Mouse (Mus musculus): Measurements from ENCODE around the gene Nipal1. TPM values are rescaled to one million over a fixed set of nuclear protein-coding genes. Genes with fewer than 3 reads are reported as not detected.
A peak's percentile ranks its signal among the peaks of the same experiment; 100 is the strongest.

The Nipal1 gene
- total RNA-seq, 2 experiments from 2014 or later = 6.0 to 14.8 TPM

DNA sequence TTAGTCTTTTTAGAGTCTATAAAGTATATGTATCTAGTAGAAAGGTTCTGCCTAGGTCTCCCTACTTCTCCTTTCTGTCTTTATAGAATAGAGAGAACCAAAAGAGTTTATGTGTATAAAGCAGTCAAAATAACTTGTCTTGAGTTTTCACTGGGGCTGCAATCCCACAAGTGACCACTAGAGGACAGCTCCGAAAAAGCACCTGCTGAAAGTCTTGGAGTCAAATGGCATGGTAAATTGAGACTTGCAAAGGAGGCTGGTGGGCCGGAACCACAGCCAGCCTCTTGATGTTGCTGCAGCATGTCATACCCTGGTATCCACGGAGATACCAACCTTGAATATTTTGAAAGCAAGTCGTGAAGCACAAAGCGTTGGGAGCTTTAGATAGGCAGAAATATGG, 17.7 kb downstream of the Nipal1 start:
- peak; percentile 74 for DNase-seq

GRCm38 (mm10) chr5:72666428-72666827, 18.8 kb downstream of the Nipal1 start:
- no peak for DNase-seq

DNA sequence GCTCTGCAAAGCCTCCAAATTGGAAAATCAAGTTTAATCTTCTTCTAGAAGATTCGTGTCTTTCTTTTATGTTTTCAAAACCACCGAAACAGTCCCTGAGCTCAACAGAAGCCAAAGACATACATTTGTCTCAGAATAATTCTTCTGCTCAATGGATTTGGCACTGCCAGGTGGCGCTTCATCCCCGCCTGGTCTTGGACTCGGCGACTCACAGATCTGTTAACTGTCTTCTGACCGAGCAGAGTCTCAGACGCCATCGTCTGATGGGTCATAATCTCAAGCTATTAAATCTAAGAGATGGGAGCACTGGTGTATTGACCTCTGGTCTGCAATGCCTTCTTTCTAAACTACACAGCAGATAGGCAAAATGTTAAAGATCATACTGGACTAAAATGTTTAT, 20.8 kb downstream of the Nipal1 start:
- DNase-seq = no peak

DNA sequence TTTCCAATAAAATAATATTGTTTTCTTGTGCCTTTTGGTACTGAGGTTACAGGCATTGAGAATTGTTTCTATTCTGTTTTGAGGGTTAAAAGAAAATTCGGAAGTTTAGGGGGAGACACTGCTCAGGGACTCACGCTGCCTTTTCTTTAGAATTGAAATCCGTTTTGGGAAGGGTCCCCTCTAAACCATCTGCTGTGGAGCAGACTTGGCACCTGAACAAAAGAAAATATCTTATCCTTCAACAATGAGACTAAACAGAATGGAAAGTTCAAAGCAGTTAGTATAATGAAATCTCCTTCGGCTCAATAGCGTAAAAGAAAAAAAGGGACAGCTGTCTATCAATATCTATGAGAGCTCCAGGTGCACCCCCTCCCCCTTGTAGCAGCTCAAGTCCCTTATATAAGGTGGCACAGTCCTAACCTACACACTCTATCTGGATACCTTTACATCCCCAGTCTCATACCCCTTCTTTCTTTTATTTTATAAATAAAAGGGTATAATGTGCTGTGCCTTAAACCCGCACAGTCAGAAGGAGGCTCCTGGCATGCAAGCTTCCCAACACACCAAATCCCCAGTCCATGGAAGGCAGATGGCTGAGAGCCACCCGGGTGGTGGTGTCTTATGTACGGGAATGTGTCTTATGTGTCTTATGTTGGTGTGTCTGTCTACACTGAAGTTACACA, 23.6 kb downstream of the Nipal1 start:
- DNase-seq = no peak

GRCm38 (mm10) chr5:72674994-72675542, 27.5 kb downstream of the Nipal1 start:
- DNase-seq = no peak

GRCm38 (mm10) chr5:72681451-72681850, 33.9 kb downstream of the Nipal1 start:
- no peak for DNase-seq

GRCm38 (mm10) chr5:72689556-72689955, 42.0 kb downstream of the Nipal1 start:
- DNase-seq = no peak

DNA sequence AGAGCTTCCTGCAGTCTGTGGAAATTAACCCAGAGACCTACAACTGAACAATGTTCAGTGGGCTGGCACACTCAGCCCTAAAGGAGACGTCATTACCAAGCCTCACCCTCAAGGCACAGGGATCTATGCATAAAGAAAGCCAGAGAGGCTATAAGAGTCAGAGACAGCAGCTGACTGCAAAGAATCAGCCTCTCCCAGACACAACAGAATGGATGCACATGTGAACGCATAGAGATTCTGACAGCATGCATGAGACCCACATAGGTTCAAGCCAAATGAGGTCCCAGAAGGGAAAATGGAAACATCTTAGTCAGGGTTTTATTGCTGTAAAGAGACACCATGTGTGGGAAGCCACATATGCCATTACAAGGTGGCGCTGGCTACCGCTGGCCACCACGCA, 42.9 kb downstream of the Nipal1 start:
- DNase-seq = no peak

DNA sequence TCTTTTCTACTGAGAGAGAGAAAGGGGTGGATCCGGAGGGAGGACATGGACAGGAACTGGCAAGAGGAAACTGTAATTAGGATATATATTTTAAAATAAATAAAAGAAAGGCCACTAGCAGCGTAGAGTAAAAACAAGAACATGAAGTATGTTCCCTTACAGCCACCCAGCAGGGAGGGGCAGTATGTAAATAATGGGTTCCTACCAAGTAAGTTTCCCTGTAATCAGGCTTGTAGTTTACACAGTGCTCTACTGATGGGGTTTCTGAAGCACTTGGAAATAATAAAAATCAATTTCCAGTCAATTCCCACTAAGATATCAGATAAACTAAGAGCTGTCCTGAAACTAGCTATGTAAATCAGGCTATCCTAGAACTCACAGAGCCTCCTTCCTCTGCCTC, 47.1 kb downstream of the Nipal1 start:
- no peak for DNase-seq

GRCm38 (mm10) chr5:72696491-72696890, 48.9 kb downstream of the Nipal1 start:
- no peak for DNase-seq

DNA sequence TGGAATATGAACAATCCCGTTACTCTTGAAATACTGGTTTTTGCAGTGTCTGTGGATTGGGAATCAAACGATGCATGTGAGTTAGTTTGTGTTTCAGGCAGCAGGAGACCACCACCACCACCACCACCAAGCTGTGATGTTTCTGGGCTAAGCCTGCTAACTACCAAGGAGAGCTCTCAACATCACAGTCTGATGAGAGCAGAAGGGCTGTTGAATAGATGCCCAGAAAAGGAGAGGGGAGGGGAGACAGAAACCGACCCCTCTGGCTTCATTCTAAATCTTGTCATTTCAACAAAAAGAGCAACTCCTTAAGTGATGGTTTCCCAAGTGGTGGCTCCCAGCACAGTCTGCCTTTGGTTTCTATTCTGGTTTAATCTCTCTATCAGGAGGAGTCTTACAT, 50.7 kb downstream of the Nipal1 start:
- DNase-seq = no peak

DNA sequence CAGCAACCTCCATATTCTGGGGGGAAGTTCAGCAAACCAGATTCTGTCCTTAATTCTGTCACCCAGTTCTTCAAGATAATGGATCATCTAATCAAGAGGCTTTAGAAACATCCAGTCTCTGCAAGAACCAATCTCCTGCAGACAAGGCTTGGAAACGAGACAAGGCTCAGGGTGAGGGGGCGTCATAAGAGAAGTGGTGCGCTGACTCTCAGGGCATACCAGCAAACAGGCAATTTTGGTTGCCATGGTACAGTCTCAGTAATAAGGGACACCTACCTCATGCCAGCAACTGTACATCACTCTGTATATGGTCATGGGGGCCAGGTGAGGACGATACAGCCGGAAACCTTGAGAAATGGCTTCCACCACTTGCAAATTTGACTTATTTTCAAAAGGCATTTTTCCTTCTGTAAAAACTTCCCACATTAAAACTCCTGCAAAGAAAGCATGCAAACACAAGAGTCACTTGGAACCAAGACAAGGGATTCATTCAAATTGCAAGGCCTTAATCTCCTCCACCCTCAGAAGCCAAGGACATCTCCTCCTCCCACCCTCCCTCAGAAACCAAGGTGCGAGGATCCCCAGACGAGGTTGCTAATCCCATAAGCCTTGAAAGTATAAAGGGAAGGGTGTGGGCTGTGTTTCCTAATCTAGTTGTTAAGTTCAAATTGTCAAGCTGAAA, 51.4 kb downstream of the Nipal1 start:
- no peak for DNase-seq

GRCm38 (mm10) chr5:72699500-72699818, 51.9 kb downstream of the Nipal1 start:
- no peak for DNase-seq

- no peak for DNase-seq
These were observed 54.6 kb downstream of the Nipal1 start for GRCm38 (mm10) chr5:72702202-72702601.

- no peak for DNase-seq
These were observed 58.5 kb downstream of the Nipal1 start for GRCm38 (mm10) chr5:72706095-72706494.

- DNase-seq = no peak
These were observed 59.1 kb downstream of the Nipal1 start for GRCm38 (mm10) chr5:72706722-72707121.

- no peak for DNase-seq
These were observed 61.9 kb downstream of the Nipal1 start for GRCm38 (mm10) chr5:72709451-72709850.

DNA sequence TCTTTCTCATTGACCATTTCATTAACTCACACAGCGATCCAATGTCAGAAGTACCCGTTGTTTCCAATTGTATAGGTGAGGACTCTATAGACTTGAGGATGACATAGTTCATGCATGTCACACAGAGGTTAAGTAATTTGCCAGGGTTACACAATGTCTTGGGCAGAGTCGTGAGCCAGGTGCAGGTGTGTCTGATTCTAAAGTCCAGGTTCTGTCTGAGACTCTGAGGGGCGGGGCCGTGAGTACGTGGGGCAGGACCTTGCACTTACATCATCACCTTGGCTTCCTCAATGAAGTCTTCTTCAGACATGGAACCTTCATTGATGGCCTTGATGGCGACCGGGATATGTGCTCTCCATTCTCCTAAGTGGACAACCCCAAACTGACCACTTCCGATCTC, 62.4 kb downstream of the Nipal1 start:
- no peak for DNase-seq

DNA sequence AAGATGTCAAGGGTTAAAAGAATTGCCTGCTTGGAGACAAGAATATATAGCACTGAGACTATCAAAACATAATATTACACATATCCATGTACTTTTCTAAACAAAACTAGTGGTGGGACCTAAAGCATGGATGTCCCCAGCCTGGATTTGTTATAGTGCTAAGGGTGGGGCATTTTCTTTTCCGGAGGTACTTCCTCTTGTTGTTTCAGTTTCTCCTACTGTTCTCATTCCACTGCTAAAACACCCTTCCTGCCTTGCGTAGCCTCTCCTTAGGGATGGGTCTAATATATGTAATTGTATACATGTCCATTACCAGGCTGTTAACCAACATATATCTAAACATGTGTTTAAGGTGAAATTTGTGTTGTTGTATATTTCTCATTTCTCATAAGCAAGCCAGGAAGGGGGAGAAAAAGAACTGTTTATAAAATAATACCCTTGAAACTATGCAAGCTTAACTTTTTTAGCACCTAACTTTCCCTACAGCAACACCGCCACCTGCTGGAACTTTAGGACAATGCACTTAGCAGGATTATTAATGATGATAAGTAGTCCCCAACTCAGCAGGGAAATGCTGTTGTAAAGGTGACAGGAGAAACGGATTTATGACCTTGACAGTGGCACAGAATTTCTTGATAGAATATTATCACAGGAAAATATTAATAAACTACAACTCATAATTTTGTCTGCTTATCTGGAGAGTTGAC, 63.1 kb downstream of the Nipal1 start:
- peak; percentile 78 for DNase-seq

DNA sequence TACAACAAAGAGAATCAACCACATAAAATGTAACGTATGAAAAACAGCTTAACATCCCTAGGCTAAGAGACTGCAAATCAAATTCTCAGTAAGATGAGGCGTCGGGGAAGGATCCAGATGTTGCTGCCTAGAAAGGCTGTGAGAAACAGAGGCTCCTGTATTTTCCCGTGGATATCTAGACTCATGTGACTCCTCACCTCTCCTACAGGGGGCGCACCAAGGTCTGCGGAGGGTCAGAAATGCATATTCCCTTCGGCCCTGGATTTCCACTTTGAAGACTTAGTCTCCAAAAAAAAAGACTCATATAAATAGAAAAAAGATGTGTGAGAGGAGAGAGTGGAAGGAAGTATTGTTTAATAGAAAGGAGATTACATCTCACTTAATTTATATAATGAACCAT, 73.0 kb downstream of the Nipal1 start:
- no peak for DNase-seq

Measured in adrenal gland, postnatal 10 days (tissue).